Mouse (Mus musculus) gastrocnemius, postnatal 10 days (tissue): ENCODE results near the gene Lrrtm3. TPM values are rescaled to one million over a fixed set of nuclear protein-coding genes. Genes with fewer than 3 reads are reported as not detected.

Experiments
- DNase-seq: peaks from one replicate; pipeline ENCODE4 v3.0.0; 2021; ENCODE audit warnings: mixed read lengths
- total RNA-seq, 2 experiments: library from RNA; stranded (reverse); gene quantifications; 2 replicates each; pipeline ENCODE4 v1.2.3; 2021

Gene Lrrtm3
- total RNA-seq, 2 experiments from 2014 or later: 0.28 to 0.34 TPM

DNA sequence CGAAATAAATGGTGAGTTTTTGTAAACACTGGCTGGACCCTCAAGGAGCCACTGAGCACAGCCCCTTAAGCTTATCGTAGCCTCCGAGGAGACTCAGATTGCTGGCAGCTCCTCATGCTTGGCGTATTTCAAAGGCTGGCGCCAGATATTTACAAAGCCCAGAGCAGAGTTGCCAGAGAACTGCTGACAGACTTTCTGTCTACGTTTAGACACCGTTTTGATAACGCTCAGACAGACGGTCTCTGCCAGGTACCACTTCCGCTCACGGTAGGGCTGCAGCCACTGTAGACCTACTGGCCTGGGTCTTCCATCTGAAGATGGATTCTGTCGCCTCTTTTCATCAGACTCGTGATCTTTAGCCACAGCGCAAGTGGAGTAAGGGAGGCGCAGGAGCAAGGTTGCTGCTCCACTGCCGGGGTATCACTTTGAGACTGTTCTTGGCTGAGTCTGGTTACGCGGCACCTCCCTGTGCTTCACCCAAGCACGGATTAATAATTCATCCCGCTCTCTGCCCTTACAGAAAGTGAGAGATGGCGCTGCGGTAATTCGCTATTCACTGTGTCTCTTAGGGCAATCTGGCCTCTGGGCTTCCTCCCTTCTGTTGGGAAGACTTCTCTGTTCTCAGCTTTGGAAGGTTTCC is 203.5 kb downstream of the Lrrtm3 start:
- DNase-seq: no peak

DNA sequence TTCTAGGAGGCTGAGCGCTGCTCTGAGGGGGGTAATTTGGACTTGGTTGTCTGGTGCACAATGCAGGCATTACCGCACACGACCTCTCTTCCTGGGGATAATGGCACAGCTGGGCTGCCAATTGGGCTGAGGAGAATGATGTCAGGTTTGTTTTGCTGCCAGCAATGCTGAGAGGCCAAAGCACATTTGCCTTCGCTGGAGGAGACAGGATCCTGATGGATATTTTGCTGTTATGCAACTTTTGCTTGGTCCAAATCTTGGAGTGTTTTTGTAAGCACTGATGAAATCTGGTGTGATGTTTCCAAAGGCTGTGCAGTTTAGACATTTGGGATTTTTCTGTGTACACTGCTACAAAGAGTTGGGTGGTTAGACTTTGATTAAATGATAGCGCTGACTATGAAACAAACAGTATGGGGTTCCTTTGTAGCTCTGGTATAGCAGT is 209.6 kb downstream of the Lrrtm3 start:
- no peak for DNase-seq

Other genes with a start within 250 kb of the Lrrtm3 start
- not detected for gene Gm10118, start 162.8 kb downstream of the Lrrtm3 start, total RNA-seq